Mouse (Mus musculus) ES-Bruce4 (cell line): ENCODE measurements at regions not wholly inside any gene's neighbourhood (a gene's known extent, or its start where the extent isn't known, plus 50 kb on each side); places are given as distances from the start of the nearest gene placed in this dataset.

Experiments used
- H3K27ac ChIP-seq: 2 replicates; pipeline ENCODE4 v1.5.1; 2012; ENCODE audit warnings: low read length, inconsistent platforms; ENCODE audit not compliant: insufficient read depth
- H3K27me3 ChIP-seq: 2 replicates; pipeline ENCODE4 v1.6.1; 2012; ENCODE audit warnings: mild to moderate bottlenecking, low read length, inconsistent platforms; ENCODE audit not compliant: control insufficient read depth, poor library complexity, insufficient read depth, severe bottlenecking
- H3K36me3 ChIP-seq: 2 replicates; pipeline ENCODE4 v1.6.1; 2012; ENCODE audit warnings: inconsistent platforms, mild to moderate bottlenecking, low read length, moderate library complexity; ENCODE audit not compliant: control insufficient read depth, poor library complexity, insufficient read depth, severe bottlenecking
- H3K4me1 ChIP-seq: one replicate; pipeline ENCODE4 v1.8.1; 2011; ENCODE audit warnings: low read length; ENCODE audit not compliant: control insufficient read depth, insufficient read depth
- H3K4me3 ChIP-seq: 2 replicates; pipeline ENCODE4 v1.5.1; 2011; ENCODE audit warnings: low read depth, mild to moderate bottlenecking, low read length
- H3K9ac ChIP-seq: 2 replicates; pipeline ENCODE4 v1.6.1; 2012; ENCODE audit warnings: low read depth, mild to moderate bottlenecking, inconsistent platforms; ENCODE audit not compliant: poor library complexity, severe bottlenecking
- H3K9me3 ChIP-seq: replicated peaks from 2 replicates; pipeline ENCODE4 v1.6.1; 2012; ENCODE audit warnings: mild to moderate bottlenecking, low read length, inconsistent platforms; ENCODE audit not compliant: control insufficient read depth, poor library complexity, insufficient read depth, severe bottlenecking
- CTCF ChIP-seq: IDR thresholded peaks from one replicate; pipeline ENCODE4 v1.8.1; 2011; ENCODE audit warnings: low read depth, low read length
- EP300 ChIP-seq: IDR thresholded peaks from 2 replicates; pipeline ENCODE4 v1.6.1; 2011; ENCODE audit warnings: low read depth, low read length; ENCODE audit not compliant: insufficient read depth
- POLR2A ChIP-seq: IDR thresholded peaks from one replicate; pipeline ENCODE4 v1.8.1; 2011; ENCODE audit warnings: low read length; ENCODE audit not compliant: insufficient read depth

- Histone ChIP-seq H3K9ac (no peak overlapping the region), H3K4me1 (no peaks in the 10 kb centered on the region), H3K27me3 (peaks cover 1% of the 10 kb centered on the region), H3K4me3 (no peak overlapping the region), H3K9me3 (no peaks in the 10 kb centered on the region), H3K27ac (no peak overlapping the region), H3K36me3 (no peaks in the 10 kb centered on the region)
- TF ChIP-seq EP300 (no peak), CTCF (no peak), POLR2A (no peak)
These were observed 87.1 kb downstream of the Ankrd50 start for GRCm38 (mm10) chr3:38397615-38397956.

DNA sequence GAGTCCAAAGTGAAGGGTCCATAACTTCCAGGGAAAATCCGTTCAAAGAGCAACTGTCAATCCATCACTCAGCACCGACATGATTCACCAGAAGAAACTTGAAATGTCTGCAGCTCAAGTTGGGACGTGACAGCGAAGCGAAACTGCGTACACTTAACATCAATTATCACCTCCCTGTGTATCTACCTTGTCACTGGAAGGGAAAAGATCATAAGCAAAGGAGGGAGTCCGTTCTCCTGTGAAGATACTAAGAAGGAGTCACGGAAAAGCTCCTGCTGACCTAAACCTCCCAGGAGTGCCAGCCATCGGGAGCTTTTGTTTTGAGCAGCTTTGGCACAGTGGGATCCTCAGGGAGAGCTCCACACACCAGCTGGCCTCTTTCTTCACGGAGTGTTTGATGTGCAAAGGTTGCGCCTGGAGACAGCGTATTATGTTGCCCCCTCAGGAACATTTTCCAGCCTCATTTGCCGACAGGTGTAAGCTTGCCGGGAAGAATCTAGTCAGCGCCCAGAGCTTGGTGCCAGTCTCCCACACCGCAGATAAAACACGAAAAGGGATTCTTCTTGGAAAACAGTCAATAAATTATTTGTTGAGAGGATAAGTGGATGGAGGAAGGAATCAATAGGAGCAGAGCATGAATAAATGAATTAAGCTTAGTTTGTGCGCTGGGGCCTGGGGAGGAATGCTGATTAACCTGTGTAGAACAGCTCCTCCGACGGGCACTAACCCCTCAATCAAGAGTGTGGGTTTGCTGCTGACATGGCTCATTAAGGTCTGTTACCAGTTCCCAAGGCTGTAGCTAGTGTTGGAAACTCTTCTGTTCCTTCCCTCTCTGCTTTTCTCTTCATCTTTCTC, 87.7 kb downstream of the Ankrd50 start:
- no peak for TF ChIP-seq POLR2A
- TF ChIP-seq EP300: no peak
- TF ChIP-seq CTCF: no peak
- no peak overlapping the region for H3K4me3 ChIP-seq

GRCm38 (mm10) chr3:38394308-38394707, 90.3 kb downstream of the Ankrd50 start:
- Histone ChIP-seq H3K27ac (no peak overlapping the region), H3K4me1 (no peaks in the 10 kb centered on the region), H3K9me3 (no peaks in the 10 kb centered on the region), H3K4me3 (no peak overlapping the region), H3K9ac (no peak overlapping the region), H3K27me3 (peaks cover 1% of the 10 kb centered on the region), H3K36me3 (no peaks in the 10 kb centered on the region)
- no peak for TF ChIP-seq POLR2A
- TF ChIP-seq CTCF: no peak
- no peak for TF ChIP-seq EP300

More for the DNA sequence above, 87.7 kb downstream of the Ankrd50 start:
- Histone ChIP-seq H3K36me3 (no peaks in the 10 kb centered on the region), H3K9me3 (no peaks in the 10 kb centered on the region), H3K9ac (no peak overlapping the region), H3K27me3 (peaks cover 1% of the 10 kb centered on the region), H3K27ac (no peak overlapping the region), H3K4me1 (no peaks in the 10 kb centered on the region)

GRCm38 (mm10) chr3:38389647-38390046, 95.0 kb downstream of the Ankrd50 start:
- no peak overlapping the region for H3K27ac ChIP-seq
- H3K4me1 ChIP-seq: no peaks in the 10 kb centered on the region
- no peak overlapping the region for H3K4me3 ChIP-seq
- TF ChIP-seq CTCF (no peak), POLR2A (no peak), EP300 (no peak)
- H3K9ac ChIP-seq: no peak overlapping the region
- no peaks in the 10 kb centered on the region for H3K36me3 ChIP-seq
- no peaks in the 10 kb centered on the region; the same call in 1 of the 2 replicates for H3K27me3 ChIP-seq
- H3K9me3 ChIP-seq: no peaks in the 10 kb centered on the region

- Histone ChIP-seq H3K9me3 (no peaks in the 10 kb centered on the region), H3K4me1 (no peaks in the 10 kb centered on the region), H3K27ac (no peak overlapping the region), H3K27me3 (no peaks in the 10 kb centered on the region; the same call in 1 of the 2 replicates), H3K9ac (no peak overlapping the region), H3K4me3 (no peak overlapping the region), H3K36me3 (no peaks in the 10 kb centered on the region)
- no peak for TF ChIP-seq POLR2A
- TF ChIP-seq EP300: no peak
- TF ChIP-seq CTCF: no peak
These were observed 95.7 kb downstream of the Ankrd50 start for GRCm38 (mm10) chr3:38388961-38389360.

DNA sequence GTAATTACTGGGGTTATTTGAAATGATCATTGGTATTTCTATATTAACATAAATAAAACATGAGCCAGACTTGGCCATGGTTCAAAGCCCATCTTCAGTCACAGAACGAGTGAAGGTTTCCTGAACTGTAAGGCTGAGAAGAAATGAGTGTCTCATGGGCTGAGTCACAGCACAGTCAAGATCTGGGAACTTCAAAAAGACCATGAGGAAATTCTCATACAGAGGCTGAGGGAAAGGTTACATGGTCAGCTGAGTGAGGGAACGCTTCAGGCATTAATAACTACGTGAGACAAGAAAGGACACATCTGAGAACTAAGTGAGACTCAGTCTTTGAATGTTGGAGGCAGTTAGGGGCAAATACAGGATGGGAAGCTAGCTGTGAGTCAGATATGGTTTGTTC, 101.9 kb downstream of the Ankrd50 start:
- Histone ChIP-seq H3K27ac (no peak overlapping the region), H3K4me1 (no peaks in the 10 kb centered on the region), H3K4me3 (no peak overlapping the region), H3K9ac (no peak overlapping the region), H3K27me3 (no peaks in the 10 kb centered on the region), H3K9me3 (no peaks in the 10 kb centered on the region), H3K36me3 (no peaks in the 10 kb centered on the region)
- TF ChIP-seq CTCF: no peak
- TF ChIP-seq POLR2A: no peak
- no peak for TF ChIP-seq EP300
